Mouse (Mus musculus) duodenum, adult 2 months (tissue): Measurements from ENCODE around the gene Olfr1315-ps1. TPM values are rescaled to one million over a fixed set of nuclear protein-coding genes. Genes with fewer than 3 reads are reported as not detected.

Source experiments
- polyA plus RNA-seq: library from polyadenylated mRNA; depleted of rRNA; stranded (reverse); fragments of >200 nt; gene quantifications from 2 replicates; pipeline ENCODE4 v1.2.3, GENCODE M21; 2012; ENCODE audit warnings: low replicate concordance; rRNA removed

The Olfr1315-ps1 gene
- not detected in 2 replicates for polyA plus RNA-seq

DNA sequence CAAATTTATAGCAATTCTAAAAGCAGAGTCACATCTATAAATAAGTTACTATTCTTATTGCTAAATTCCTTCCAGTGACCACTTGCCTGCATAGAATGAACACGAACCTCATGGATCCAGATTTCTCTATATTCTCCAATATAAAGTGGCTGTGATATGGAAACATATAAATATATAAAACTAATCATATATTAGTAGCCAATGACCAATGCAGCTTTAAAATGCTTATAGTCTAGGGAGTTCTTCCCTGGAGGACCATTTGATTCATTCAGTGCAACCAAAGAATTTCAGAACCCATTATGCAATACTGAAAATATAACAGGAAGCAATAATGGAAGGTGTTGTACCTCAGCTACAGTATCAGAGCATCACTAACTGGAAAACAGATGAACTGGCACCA lies at the start of gene Olfr1315-ps1:
Gene Olfr1315-ps1, minus strand, starts transcription at position 101 of the 400 bp plus-strand sequence.

DNA sequence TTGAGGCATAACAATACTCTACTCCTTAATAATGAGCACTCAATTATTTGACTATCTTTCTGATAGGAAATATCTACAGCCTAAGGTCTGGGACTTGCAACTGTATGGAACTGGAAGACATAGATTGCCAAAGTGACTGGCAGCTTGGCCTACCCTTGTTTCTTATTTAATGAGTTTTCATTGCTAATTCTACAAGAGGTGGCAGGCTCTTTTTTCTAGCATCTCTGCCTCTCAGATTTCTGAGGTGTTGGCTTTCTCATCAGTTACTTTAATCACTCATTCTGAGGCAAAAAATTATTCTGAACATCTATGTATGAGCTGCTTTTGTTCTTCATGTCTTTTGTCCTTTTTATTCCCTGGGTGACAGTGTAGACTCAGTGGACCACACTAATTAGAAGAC lies 38.7 kb upstream of the Olfr1315-ps1 start, which contains the start of gene Olfr1318:
Gene Olfr1318, plus strand, starts transcription at position 301 of the 400 bp plus-strand sequence.

GRCm38 (mm10) chr2:112140029-112140428 lies 24.8 kb upstream of the Olfr1315-ps1 start, which contains the start of gene Olfr1317:
TSS of gene Olfr1317 (plus strand) at chr2:112140329.

DNA sequence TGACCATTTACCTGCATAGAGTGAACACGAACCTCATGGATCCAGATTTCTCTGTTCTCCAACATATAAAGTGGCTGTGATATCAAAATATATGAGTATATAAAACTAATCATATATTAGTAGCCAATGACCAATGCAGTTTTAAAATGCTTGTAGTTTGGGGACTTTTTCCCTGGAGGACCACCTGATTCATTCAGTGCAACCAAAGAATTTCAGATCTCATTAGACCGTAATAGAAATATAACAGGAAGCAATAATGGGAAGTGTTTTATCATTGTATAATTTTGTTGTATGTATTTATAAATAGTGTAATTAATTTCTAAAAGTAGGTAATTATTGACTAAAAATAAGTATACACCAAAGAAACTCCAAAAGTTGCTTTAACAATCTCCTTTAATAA lies 19.6 kb upstream of the Olfr1315-ps1 start, which contains the start of gene Olfr1316:
Gene Olfr1316, minus strand, starts transcription at position 101 of the 400 bp plus-strand sequence.

DNA sequence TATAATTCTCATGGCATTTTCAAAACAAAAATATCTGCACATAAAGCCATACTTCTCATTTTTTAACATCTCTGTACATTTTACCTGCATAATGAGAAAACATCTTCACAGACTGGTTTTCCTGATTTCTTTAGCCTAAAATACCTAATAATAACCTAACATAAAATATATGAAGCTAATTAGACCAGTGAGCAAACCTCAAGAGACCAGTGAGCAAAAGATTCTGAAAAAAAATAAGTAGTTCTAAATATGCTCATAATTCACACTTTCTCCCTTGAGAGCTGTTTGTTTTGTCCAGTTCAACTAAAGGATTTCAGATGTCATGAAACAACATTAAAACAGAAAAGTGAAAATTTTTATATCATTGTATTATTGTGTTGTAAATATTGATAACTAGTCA lies 18.6 kb downstream of the Olfr1315-ps1 start, which contains the start of gene Olfr1314:
Gene Olfr1314, minus strand, starts transcription at position 101 of the 400 bp plus-strand sequence.

DNA sequence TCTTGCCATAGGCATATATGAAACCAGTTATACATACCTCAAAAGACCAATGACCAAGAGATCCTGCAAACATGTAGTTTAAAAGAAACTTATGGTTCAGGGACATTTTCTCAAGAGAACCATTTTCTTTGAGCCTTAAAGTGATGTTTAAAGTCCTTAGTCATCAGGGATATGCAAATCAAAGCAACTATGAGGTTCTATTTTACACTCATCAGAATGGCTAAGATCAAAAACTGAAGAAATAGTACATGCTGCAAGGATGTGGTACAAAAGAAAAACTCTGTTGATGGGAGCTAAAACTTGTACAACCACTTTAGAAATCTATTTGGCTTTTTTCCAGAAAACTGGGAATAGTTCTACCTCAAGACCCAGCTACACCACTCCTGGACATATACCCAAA lies 37.5 kb downstream of the Olfr1315-ps1 start, which contains the start of gene Olfr1313:
Gene Olfr1313, minus strand, starts transcription at position 101 of the 400 bp plus-strand sequence.

Other genes starting within 250 kb of the Olfr1315-ps1 start
- gene Olfr1305, start 238.3 kb downstream of the Olfr1315-ps1 start, polyA plus RNA-seq: not detected in 2 replicates
- not detected in 2 replicates for gene Olfr1306, start 199.2 kb downstream of the Olfr1315-ps1 start, polyA plus RNA-seq
- not detected in 2 replicates for gene Olfr1307, start 166.0 kb downstream of the Olfr1315-ps1 start, polyA plus RNA-seq
- gene Olfr1308, start 150.5 kb downstream of the Olfr1315-ps1 start, polyA plus RNA-seq: not detected in 2 replicates
- gene Olfr1309, start 125.2 kb downstream of the Olfr1315-ps1 start, polyA plus RNA-seq: not detected in 2 replicates
- not detected in 2 replicates for gene Olfr1310, start 102.7 kb downstream of the Olfr1315-ps1 start, polyA plus RNA-seq
- gene Olfr1311, start 91.0 kb downstream of the Olfr1315-ps1 start, polyA plus RNA-seq: not detected in 2 replicates
- not detected in 2 replicates for gene Olfr1312, start 65.2 kb downstream of the Olfr1315-ps1 start, polyA plus RNA-seq
- gene Olfr1313, start 37.6 kb downstream of the Olfr1315-ps1 start, polyA plus RNA-seq: not detected in 2 replicates
- not detected in 2 replicates for gene Olfr1314, start 18.7 kb downstream of the Olfr1315-ps1 start, polyA plus RNA-seq
- not detected in 2 replicates for gene Olfr1316, start 19.5 kb upstream of the Olfr1315-ps1 start, polyA plus RNA-seq
- gene Olfr1317, start 24.9 kb upstream of the Olfr1315-ps1 start, polyA plus RNA-seq: not detected in 2 replicates
- gene Olfr1318, start 38.8 kb upstream of the Olfr1315-ps1 start, polyA plus RNA-seq: not detected in 2 replicates
- gene Lpcat4, start 124.0 kb upstream of the Olfr1315-ps1 start, polyA plus RNA-seq: 44.5 TPM in 2 replicates
- not detected in 2 replicates for gene Nutm1, start 143.9 kb upstream of the Olfr1315-ps1 start, polyA plus RNA-seq
- gene Nop10, start 146.5 kb upstream of the Olfr1315-ps1 start, polyA plus RNA-seq: 27.9 and 28.0 TPM in 2 replicates
- 6.7 and 8.0 TPM in 2 replicates for gene Slc12a6, start 150.4 kb upstream of the Olfr1315-ps1 start, polyA plus RNA-seq
- not detected in 2 replicates for gene Gm21985, start 150.9 kb upstream of the Olfr1315-ps1 start, polyA plus RNA-seq